Mouse (Mus musculus) cerebellum, postnatal 36 days (tissue): ENCODE measurements around the gene Fbxo8.
A peak's percentile ranks its signal among the peaks of the same experiment; 100 is the strongest.

Experiments
- DNase-seq, 2 experiments: peaks; one replicate each; pipeline ENCODE4 v3.0.0; 2021 to 2022; ENCODE audit warnings: mixed read lengths in 2 of 2

Gene Fbxo8

GRCm38 (mm10) chr8:56614235-56614634, 63.3 kb downstream of the Fbxo8 start:
- DNase-seq, result no peak

GRCm38 (mm10) chr8:56615005-56615404, 64.1 kb downstream of the Fbxo8 start:
- DNase-seq, result peak; percentile 26 to 65

- peak; percentile 24 to 28 for DNase-seq
These were observed 65.4 kb downstream of the Fbxo8 start for GRCm38 (mm10) chr8:56616260-56616659.

GRCm38 (mm10) chr8:56617271-56617670, 66.4 kb downstream of the Fbxo8 start:
- no peak for DNase-seq

GRCm38 (mm10) chr8:56619056-56619455, 68.2 kb downstream of the Fbxo8 start:
- DNase-seq, result no peak

GRCm38 (mm10) chr8:56619571-56619970, 68.7 kb downstream of the Fbxo8 start:
- DNase-seq, result no peak

- no peak for DNase-seq
These were observed 69.8 kb downstream of the Fbxo8 start for GRCm38 (mm10) chr8:56620691-56621090.

GRCm38 (mm10) chr8:56621093-56621492, 70.2 kb downstream of the Fbxo8 start:
- no peak for DNase-seq

GRCm38 (mm10) chr8:56622470-56623024, 71.7 kb downstream of the Fbxo8 start:
- no peak for DNase-seq

GRCm38 (mm10) chr8:56623346-56623745, 72.5 kb downstream of the Fbxo8 start:
- no peak for DNase-seq

- DNase-seq, result peak; percentile 27 to 36
These were observed 78.3 kb downstream of the Fbxo8 start for GRCm38 (mm10) chr8:56629160-56629559.

- DNase-seq, result no peak
These were observed 88.4 kb downstream of the Fbxo8 start for GRCm38 (mm10) chr8:56639277-56639676.
